Mouse (Mus musculus) cerebellum, postnatal 10 days (tissue): ENCODE data around the gene Galnt2.

ENCODE experiments used
- DNase-seq, 2 experiments: peaks; one replicate each; pipeline ENCODE4 v3.0.0; 2021; ENCODE audit warnings: mixed read lengths in 2 of 2

The Galnt2 gene

DNA sequence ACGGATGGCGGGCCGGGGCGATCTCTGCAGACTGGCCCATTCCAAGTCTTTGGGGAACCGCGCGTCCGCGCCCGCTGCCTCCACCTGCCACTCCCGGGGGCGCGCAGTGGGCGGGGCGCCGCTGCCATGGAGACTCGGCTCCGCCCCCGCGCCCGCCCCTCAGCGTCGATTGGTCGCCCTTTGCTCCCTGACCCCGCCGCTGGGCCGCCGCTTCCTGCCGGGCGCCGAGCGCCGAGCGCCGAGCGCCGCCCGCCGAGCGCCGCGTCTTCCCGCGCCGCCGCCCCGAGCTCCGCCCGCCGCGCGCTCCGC, at the start of gene Galnt2:
Galnt2 (plus strand) TSS at position 216 of the 309 bp plus-strand sequence.
- DNase-seq = peak; percentile 98

DNA sequence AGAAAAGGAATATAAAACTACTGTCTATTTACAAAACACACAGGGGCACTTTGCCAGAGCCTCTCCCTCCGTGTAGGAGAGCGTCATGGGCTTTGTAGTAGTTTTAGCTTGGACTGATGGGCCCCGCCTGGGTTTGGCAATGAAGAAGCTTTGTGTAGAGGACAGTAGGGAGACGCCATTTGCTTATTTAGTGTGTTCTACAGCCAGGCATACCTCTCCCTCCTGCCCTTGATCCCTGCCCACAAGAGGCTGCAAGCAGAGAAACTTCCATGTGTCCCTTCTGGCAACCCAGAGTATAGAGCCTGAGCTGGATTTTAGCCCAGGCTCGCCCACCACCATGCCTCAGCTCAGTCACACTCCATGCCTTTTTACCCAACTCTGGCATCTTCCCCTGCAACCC, 49.4 kb upstream of the Galnt2 start:
- DNase-seq = peak; percentile 31 to 39

DNA sequence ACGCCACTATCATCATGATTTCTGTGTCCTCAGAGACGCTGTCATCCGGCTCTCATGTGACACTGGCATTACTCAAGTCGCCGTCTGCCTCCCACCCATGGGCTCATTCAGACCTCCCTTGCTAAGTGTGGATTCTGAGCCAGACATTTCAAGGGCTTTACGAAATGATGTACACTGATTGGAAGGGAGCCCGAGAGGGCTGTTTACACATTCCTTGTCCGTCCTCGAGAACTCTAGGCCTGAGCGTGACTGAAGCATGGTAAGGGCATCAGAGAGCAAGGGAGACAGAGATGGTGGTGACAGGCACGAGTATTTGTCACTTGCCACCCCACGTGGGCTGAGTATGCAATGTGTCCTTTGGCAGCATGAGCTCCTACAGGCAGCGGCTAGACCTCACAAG, 49.0 kb upstream of the Galnt2 start:
- peak; percentile 42 to 51 for DNase-seq

DNA sequence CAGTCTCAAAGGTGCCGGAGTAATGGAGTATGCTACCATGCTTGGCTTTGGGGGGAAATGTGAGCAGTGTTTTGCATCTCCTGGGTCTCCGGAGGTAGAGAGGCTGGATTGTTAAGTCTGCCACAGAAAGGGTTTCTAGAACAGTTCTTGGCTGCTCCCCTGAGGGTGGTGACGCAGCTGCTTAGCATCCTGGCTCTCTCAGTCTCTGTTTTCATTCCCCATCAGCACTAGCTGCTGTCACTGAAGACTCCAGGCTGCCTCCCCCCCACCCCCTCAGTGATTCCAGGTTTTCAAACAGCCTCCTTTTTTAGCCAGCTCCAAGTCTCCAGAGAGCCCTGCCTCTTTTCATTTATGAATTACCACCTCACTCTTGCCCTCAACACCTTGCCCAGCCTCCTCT, 47.1 kb upstream of the Galnt2 start:
- DNase-seq = no peak

DNA sequence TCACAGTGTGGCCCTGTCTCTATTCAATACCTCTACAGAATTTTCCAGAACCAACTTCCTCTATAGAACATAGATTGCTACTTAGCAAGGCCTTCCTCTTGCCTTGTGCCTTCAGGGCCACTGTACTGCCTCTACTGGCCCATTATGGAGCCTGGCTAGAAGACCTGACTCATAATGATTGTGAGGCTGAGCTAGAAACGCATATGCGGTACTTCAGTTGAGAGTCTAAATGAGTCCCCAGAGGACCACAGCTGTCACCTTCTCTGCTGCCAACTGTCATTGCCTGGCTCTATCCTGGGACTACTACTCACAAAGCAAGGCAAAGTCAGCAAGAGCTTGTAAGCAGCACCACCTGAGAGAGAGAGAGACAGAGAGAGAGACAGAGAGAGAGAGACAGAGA, 46.7 kb upstream of the Galnt2 start:
- DNase-seq = no peak

DNA sequence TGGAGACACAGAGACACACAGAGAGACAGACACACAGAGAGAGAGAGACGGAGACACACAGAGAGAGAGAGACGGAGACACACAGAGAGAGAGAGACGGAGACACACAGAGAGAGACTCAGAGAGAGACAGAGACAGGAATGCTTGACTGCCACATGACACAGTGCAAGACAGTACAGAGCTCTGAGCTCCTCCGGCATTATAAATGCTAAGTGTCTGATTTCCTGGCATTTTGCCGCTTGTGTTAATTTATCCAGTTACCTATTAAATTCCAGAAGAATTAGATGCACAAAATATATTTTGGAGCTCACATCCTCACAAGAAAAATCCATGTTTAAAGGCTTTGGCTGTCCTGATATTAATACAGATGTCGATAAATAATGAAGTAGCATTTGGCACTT, 46.1 kb upstream of the Galnt2 start:
- no peak for DNase-seq

DNA sequence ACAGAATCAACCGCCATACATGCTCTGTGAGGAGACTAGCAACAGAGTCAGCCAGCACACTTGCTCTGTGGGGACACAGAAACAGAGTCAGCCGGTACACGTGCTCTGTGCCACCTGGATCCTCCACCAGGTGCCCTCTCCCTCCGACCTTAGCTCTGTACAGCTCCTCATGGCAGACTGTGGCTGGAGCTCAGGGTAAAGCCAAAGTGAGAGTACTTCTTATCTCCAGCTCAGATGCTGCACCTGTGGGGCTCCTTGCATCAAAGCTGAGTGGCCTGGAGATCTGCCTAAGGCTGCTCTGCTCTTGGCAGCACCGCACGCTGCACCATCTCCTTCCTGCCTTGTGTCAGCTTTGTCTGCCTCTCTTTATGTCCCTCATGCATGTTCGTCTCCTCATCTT, 40.8 kb upstream of the Galnt2 start:
- DNase-seq = peak; percentile 50 to 55

DNA sequence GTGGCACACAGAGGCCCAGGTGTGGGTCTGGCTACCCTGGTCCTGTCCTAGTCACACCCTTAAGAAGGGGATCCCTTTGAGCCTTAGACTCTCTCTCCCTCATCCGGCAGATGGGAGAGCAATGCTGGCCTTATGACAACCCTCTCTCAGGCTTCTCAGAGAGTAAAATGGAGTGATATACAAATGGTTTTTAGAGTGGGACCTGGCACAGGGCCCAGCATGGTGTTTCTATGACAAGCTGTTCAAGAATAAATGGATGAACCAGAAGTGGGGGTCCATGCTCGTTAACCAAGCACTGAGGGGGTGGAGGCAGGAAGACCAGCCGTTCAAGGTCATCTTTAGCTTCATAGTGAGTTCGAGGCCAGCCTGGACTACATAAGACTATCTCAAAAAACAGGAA, 38.9 kb upstream of the Galnt2 start:
- DNase-seq = no peak

DNA sequence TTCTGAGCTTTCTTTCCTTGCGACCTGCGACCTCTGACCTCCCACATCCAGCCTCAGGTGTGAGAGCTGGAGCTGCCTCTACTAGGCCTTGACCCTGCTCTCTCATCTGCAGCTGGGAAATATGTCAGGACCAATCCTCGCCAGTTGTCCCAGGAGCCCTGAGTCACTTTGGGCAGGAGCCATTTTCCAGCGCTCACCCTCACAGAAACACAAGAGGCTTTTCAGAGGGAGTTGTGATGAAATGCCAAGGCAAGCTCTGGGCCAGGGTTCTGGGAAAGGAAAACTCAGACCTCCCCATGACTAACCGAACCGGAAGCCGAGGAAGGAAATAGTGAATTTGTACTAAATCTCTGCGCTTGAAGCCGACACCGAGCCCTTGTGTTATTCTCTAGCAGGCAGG, 38.2 kb upstream of the Galnt2 start:
- DNase-seq = no peak

DNA sequence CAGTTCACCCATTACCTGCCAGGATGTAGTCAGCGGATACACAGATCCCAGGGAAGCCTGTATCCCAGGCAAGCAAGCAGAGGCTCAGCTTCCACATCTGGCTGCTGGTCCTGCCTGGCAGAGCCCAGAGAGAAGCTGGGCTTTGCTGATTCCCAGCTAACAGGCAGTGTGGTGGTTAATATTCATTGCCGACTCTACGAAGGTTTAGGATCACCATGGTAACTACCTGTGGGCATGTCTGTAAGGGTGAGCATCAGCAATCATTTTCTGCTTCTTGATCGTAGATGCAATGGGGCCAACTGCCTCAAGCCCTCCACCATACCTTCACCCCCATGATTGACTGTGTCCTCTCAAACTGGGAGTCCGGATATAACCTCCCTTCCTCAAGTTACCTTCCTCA, 37.2 kb upstream of the Galnt2 start:
- no peak for DNase-seq

DNA sequence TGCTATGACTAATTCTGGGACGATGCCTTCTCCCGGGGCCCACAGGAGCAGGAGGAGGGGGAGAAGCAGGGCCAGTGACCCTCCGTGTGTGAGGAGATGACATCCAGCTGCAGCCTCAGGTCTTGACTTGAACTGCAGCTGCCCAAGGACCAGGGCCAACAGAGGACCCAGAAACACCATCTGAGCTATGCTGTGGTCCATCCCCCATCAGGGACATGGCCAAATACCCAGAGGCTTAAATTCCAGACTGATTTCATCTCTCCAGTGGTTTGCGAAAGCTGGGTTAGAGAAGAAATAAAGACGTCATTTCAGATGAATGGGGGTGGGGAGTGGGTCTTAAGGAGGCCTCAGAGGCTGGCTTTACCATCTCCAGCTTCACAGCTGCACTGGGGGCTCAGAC, 35.0 kb upstream of the Galnt2 start:
- DNase-seq = no peak

DNA sequence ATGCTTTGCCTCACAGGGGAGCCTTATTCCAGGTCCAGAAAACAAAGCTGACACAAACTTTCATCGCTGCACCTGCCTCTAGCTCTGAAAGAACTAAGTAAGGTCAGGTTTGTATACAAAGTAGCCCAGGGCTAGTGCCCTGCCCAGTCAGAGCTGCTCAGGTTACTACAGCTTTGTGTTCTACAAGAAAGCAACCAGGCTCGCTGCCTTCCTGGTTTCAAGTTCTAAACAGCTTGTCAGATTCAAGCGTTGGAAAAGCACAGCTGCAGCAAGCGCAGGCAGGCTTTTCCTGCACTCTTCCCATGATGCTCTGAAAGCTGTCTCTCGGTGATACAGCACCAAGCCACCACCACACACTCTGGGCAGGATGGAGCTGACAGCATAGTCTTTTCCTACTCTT, 34.4 kb upstream of the Galnt2 start:
- DNase-seq = no peak

DNA sequence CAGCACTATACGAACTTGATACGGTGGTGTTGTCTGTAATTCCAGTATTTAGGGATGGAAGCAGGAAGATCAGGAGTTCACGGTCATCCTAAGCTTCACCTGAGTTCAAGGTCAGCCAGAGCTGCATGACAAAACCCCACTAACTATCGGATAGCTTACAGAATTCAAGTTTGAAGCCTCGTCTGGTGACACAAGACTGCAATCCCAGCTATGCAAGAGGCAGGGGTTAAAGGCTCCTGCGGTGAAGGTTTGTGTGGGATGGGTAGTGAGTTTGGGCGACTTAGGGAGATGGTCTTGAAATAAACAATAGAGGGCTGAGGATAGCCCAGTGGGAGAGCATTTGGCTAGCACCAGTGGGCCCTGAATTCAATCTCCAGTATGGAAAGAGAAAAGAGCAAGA, 33.0 kb upstream of the Galnt2 start:
- DNase-seq = no peak

DNA sequence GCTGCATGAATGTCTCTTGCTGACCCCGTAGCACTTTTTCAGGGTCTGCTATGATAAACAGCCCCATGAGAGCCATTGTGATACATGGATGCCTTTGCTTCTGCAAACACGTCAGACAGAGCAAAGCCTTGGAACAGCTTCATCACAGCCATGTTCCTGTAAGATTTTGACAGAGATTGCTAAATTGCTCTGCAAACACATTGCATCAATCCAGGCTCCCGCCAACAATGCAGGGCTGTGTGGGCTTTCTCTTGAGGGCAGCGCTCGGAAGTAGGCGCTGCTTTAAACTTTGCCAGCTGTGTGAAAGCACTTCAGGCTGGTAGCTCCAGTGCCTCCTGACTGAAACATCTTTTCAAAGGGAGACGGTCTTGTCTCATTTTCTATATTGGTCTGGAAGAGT, 30.8 kb upstream of the Galnt2 start:
- DNase-seq = no peak

DNA sequence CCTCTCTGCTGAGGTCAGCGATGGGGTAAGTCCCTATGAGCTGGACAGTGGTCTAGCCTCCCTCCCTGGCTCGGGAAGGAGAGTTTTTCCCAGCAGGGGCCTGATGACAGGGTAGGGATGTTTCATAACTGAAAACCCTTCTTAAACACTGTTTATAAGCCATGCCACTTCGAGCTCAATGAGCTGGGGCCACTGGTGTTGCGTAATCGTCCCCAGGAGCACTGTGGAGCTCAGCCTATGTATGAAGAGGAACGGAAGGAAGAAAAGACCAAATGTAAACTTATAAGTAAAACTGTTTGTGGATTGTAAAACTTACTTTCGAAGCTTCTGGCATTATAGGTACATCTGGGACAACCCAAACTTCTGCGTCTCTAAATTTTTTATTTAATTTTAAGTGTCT, 29.5 kb upstream of the Galnt2 start:
- no peak for DNase-seq

DNA sequence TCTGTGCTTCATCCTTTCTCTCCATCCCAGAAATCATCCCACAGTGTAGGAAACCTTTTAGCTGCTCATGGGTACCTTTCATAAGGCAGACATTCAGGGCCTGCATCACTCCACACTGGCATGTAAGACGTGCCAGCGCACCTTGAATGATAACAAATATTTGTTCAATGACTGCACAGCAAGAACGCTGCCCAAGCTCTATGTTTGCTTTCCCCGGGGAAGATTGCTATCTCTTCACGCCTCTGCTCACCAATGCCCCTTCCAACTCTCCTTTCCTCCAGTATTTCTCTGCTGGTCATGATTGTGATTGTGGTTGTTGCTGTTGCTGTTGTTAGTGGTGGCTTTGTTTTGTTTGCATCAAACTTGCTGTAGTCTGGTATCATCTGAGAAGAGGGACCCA, 28.3 kb upstream of the Galnt2 start:
- no peak for DNase-seq

DNA sequence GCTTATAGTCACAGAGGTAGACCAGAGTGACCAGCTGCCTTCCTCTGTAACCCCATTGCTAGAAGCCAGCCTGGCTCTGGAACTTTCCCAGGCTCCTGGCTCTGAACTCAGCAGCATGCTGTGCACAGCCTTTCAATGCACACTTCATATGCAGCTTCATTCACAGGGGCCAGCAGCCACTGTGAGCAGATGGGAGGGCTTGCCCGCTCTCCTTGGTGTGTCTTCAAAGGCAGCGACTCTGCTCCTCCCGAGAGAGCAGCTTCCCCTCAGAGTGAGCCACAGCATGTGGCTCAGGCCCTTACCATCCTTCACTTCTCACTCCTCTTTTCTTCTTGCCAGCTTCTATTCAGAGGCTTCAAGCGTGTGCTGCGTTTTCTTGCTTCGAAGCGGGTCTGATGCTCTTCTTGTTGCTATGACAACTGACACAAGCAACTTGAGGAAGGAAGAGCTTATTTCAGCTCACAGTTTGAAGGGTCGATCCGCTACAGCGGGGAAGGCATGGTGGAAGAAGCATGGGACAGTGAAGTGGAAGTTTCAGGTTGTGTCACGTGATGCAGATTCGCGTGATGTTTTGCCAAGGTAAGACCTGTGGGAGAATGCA, 27.1 kb upstream of the Galnt2 start:
- DNase-seq = peak; percentile 73 to 85

DNA sequence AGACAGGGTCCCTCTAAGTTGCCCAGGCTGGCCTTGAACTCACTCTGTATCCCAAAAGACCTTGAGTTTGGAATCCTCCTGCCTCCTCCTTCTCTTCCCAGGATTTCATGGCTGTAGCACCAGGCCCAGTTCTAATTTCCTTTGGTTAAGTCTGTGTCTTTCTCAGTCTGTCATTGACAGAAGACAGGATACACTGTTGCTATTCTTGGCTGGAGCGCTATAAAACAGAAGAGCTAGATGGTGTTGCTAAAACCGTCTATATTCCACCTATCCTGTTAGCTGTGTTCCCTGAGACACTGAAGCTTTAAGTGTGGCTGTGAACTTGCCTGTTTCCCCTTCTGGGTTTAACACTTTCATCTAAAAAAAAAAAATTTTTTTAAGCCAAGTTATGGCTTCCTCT, 19.0 kb upstream of the Galnt2 start:
- DNase-seq = no peak

DNA sequence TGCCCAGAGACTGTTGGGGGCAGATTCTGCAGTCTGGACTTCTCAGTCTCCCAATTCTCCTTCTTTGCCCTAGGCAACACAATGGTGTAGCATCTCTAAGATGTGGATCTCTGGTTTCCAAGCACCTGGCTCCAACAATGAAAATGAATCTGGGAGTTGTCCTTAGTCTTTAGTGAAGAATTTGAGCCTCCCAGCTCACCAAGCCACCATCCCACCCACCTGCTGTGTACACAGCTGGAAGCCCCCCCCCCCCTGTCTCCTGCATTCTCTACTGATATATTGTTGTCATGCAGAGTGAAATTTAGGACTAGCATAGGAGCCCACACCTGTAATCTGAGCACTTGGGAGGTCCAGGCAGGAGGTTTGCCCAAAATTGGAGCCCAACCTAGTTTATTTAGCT, 14.2 kb upstream of the Galnt2 start:
- DNase-seq = no peak

DNA sequence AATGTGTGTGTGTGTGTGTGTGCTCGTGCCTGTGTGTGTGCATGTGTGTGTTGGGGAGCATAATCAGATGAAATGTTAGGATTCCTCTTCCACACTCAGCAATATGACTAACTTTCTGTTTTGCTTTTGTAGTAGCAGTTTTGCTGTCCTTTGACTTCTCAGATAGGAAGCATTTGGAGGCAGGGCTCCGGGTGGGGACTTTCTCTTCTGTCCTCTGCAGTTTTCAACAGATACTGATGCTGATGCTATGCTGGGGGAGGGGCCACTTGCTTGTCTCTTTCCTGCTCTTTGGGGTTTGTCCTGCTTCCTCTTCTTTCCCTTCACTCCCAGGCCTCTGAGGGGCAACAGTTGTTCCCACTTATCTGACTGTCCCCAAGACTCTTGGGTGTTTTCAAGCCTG, 1.3 kb upstream of the Galnt2 start:
- DNase-seq = no peak

DNA sequence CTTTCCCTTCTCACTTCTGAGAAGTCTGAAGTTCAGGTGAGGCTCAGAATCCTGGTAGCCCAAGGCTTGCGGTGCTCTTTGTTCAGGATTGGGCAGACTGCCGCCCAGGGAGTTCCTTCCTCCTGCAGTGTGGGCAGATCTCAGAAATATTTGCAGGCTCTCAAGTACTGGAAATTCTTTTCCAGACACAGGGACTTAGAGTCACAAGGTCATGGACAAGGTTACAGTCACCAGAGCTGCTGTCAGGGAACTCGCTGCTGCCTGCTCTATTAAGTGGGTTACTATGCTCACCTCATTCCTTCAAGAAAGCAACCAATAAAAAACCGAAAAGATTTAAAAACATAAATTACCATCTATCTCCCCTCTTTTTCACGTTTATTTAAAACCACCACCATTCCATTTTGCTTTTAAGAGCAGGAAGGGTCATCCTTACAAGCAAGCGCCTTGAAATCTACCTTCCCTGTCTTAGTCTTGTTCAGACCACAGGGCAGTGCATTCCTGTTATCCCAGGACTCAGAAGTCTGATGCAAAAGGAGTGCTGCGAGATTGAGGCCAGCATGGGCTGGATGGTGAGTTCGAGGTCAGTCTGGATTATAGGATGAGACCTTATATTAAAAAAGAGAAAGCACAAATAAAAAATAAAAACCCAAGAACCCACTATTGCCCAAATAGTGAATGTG, 555 bp upstream of the Galnt2 start:
- DNase-seq = no peak

DNA sequence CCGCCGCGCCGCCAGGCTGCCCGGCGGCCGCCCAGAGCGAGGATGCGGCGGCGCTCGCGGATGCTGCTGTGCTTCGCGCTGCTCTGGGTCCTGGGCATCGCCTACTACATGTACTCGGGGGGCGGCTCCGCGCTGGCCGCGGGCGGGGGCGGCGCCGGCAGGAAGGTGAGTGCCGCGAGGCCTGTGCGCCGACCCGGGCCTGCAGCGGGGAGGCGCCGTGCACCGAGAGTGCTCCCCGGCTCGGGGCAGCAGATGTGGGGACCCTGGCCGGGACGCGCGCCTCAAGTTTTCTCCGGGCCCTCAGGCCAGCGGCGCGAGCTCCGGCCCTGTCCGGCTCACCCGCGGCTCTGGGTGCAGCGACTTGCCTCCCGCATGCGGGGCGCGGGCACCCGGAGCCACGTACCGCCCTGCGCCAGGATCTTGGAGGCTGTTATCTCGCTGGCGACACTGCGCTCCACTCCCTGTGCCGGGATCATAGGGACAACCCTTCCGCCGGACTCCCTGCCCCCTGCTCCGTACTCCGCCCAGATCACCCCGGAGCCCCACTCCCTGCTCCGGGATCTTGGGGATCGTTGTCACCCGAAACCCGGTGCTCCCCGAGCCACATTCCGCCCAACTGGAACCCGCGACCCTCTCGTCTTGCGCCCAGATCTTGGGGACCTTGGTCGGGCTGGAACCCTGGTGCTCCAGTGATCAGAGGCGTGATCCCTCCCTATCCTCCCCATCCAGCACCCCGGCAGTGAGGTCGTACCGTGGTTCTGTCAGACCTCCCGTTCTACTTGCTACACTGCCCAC, 491 bp downstream of the Galnt2 start:
- peak; percentile 72 to 77 for DNase-seq

DNA sequence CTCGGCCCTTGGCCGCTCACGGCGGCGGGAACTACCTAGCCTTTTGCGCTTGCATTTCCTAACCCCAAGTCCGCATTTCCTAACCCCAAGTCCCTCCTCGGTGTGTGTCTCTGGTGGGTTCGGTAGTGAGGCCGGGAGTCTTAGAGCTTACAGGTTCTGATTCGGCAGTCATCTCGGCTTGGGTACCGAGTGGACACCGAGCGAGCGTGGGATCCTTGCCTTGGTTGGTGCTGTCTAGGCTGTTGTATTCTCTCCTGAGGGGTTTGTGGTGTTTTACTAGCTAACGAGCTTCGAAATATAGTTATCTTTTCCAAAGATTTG, 1.0 kb downstream of the Galnt2 start:
- DNase-seq = no peak

DNA sequence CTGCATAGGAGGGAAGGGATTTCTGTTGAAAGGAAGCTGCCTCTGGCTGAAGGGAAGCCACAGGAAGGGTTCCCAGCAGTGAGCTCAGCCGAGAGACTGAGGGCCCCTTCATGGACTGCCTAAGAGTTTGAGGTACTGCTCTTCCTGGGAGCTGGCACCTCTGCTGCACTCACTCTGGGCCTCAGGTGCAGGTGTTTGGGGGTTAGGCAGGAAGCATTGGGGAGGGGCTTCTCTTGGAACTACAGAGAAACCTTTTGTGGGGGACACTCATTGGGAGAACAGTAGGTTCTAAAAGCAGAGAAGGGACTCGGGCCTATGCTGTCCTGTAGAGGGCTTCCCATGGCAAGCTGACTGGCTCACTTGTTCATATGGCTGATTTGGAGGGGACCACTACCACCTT, 3.3 kb downstream of the Galnt2 start:
- DNase-seq = no peak

DNA sequence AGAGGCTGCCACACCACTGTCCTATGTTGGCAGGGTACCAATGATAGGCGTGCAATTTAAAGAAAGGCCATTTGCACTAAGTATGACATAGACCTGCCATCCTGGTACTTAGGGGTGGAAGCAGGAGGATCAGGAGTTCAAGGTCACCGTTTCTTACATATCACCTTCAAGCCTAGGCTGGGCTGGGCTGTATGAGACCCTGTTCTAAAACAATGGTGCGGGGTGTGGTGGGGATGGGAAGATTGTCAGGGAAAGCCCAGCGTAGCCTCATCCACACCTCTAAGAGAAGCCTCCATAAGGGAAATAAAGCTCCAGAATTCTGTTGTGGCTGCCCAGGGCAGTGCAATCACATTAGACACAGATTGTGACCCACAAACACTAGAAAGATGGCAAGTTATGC, 4.3 kb downstream of the Galnt2 start:
- no peak for DNase-seq
